Mouse (Mus musculus) cortical plate, adult 2 months (tissue): Measurements from ENCODE around the gene Fgf4.

Experiments used
- CTCF ChIP-seq: fragments of 200-500 bp; IDR thresholded peaks from 2 replicates; pipeline ENCODE4 v1.5.1; 2011; ENCODE audit warnings: mild to moderate bottlenecking, control low read depth, low read length; ENCODE audit not compliant: insufficient read depth; ENCODE audit errors: extremely low read depth
- POLR2A ChIP-seq: fragments of 200-500 bp; IDR thresholded peaks from 2 replicates; pipeline ENCODE4 v1.6.1; 2011; ENCODE audit warnings: mild to moderate bottlenecking, low read length, control low read depth; ENCODE audit not compliant: insufficient read depth; ENCODE audit errors: extremely low read depth

DNA sequence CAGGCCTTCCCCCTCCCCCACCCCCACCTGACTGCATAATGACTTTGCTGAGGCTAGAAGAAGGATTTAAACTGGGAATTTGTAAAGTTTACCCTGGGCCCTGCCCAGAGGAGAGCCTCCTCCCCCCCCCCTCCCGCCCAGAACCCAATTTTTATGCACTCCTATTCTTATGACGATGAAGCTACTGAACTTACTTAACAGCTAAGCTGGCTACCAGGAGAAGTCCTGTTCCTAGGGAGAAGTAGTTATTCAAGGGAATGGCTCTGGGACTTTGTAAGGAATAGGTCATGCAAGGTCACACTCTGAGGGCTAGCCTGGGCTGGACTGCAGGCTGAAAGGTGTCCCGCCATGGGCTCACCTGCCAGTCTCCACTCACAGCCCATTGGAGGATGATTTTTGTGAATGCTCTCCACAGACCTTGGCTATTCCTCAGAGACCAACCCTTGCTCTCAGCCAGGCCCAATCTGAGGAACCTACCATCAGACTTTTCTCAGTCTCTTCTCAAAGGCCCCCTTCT, 10.7 kb downstream of the Fgf4 start:
- TF ChIP-seq CTCF (no peak), POLR2A (no peak)
